Mouse (Mus musculus) lung, adult 2 months (tissue): Measurements from ENCODE around the gene Pde8b.

Experiments used
- CTCF ChIP-seq: fragments of 200-500 bp; IDR thresholded peaks from 2 replicates; pipeline ENCODE4 v1.5.1; 2011; ENCODE audit warnings: mild to moderate bottlenecking, low read length, control low read depth; ENCODE audit not compliant: insufficient read depth
- POLR2A ChIP-seq: fragments of 200-500 bp; IDR thresholded peaks from 2 replicates; pipeline ENCODE4 v1.6.1; 2011; ENCODE audit warnings: low read depth, mild to moderate bottlenecking, control low read depth, low read length, borderline replicate concordance; ENCODE audit errors: extremely low read depth

- TF ChIP-seq CTCF (no peak), POLR2A (no peak)
These were observed 164.1 kb downstream of the Pde8b start for GRCm38 (mm10) chr13:95086033-95086432.
